Mouse (Mus musculus) inflammation-experienced regulatory T-cells, adult 6 months (primary cell): ENCODE data around the gene Scnm1. TPM values are rescaled to one million over a fixed set of nuclear protein-coding genes. Genes with fewer than 3 reads are reported as not detected.
"Not testable (repeated sequence)": the region's sequence is repeated elsewhere in the genome, so short reads cannot be mapped to it uniquely, and the experiment has no call there.

Experiments
- ATAC-seq: one replicate; pipeline ENCODE4 v1.8.0; 2017
- polyA plus RNA-seq, 3 experiments: library from polyadenylated mRNA; unstranded; fragments of 100-300 nt; shearing (Covaris generic); gene quantifications; one replicate each; pipeline ENCODE4 v1.2.1; 2017

Gene Scnm1
- polyA plus RNA-seq, 3 experiments from 2014 or later: 81.4 to 113 (median 106) TPM

DNA sequence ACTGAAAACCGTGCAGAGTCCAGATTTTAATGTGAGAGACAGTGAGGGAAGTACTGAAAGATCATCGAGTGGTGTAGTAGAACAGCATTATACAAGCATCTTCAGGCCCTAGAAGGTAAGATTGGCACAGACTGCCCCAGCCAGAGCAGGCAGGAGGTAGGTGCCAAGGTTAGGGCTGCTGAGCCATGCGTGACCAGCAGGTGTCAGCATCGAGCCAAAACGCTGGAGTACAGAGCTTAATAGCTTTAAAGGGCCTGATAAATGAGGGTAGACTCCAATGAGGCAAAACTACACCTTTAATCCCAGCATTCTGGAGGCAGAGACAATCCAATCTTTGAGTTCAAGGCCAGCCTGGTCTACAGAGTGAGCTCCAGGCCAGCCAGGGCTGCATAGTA lies 8.8 kb upstream of the Scnm1 start:
- peak; percentile 63 for ATAC-seq

DNA sequence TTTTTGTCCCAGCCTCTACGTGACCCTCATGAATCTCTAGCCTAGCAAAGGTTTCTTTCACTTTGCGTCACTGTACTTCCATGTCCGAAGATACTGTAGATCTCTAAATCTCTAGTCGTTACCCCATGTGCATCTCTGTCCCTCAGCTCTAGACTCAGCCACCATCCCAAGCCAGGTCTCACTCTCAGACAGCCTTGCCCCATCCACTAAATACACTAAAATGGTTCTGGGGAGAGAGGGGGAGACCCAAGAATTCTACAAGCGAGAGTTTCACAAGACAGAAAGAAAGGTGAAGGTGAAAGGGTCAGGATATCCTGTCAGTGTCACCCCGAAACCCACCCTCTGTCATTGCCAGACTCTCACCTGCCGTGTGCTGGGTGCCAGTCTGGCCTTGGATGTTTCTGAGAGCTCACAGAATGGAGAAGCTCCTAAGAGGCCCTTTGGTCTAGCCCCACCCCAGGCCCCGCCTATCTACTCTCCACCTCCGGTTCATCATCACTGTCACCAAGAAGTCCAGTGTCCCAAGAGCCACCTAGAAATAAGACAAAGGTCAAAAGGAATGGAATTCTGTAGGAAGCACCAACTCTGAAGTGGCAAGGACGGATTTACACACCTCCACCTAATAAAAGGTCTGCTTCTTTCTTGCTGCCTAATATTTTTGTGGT lies 8.3 kb upstream of the Scnm1 start, which contains the start of gene Tnfaip8l2:
Gene Tnfaip8l2 (minus strand): TSS at position 409 of the 665 bp plus-strand sequence.
- ATAC-seq: peak; percentile 39

DNA sequence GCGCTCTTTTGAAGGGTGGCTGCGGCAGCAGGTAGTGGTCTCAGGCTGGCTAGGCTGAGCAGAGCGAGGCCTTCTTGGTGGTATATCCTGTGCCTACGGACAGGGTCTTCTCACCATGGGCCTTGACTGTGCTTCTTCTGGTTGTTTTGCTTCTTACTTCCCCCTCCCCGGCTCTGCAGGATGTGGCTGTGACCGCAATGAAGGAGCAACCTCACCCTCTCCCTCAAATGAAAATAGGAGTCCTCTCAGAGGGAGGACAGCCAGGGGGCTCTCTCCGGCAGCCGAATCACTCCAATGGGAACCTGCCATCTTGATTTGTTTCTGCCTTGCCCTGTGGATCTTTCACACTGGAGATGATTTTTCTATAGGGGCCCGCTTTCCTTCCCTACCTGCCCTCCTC lies 7.7 kb upstream of the Scnm1 start:
- peak; percentile 93 for ATAC-seq

DNA sequence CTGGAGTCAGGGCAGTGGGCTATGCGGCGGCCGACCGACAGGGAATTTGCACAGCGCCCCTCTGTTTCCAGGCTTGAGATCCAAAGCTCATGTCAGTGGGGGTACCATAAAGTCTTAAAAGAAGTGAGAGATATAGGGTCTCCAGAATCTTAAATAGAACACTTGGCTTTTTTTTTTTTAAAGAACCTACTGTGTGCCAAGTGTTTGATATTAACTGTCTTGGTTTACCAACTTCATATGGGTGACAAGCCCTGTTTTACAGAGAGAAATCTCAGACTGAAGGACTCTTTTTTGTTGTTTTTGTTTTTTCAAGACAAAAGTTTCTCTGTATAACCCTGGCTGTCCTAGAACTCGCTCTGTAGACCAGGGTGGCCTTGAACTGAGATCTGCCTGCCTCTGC lies 7.0 kb upstream of the Scnm1 start:
- ATAC-seq: no peak

DNA sequence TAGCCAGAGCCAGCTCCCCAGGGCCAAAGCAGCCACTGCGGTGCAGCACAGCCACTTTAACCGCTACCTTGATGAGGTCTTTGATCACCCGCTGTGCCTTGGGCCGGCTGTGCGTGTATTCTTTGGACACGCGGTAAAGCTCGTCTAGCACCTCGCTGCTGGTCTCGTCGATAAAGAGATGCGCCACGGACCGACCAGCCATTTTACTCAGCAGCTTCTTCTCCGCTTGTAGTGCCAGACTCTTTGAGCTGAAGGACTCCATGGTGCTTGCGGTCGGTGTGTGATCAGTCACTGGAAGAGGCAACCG lies 6.4 kb upstream of the Scnm1 start:
- ATAC-seq: no peak

DNA sequence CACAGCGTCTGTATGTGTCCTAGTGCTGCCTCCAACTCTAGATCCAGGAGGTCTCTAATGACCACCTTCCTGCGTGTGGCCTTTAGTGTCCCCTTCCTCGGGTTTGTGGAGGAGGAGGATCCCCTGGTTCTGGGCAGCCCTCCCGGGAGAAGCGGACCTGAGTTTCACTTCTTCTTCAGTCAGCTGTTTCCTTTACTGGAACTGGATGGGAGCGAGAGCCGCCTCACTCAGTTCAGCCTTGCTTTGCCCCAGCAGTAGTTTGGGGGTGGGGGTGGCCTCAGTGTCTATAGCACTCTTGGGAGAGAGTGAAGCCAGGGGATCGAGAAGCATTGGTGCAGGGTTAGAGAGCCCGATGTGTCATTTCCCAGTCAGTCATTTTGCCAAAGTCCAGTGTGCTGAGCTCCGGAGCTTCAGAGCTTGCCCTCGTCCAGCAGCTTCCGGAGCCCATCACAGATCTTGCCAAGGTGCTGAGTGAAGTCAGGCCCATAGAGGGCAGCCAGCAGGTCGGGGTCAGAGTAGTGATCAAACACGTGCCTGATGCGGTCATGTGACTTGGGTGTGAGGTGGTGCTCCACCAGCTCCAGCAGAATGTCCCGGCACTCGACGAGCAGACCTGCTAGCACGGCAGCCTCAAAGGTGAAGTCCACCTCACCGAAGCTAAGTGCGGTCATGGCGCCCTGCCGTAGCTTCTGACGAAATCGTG lies 5.9 kb upstream of the Scnm1 start:
- no peak for ATAC-seq

DNA sequence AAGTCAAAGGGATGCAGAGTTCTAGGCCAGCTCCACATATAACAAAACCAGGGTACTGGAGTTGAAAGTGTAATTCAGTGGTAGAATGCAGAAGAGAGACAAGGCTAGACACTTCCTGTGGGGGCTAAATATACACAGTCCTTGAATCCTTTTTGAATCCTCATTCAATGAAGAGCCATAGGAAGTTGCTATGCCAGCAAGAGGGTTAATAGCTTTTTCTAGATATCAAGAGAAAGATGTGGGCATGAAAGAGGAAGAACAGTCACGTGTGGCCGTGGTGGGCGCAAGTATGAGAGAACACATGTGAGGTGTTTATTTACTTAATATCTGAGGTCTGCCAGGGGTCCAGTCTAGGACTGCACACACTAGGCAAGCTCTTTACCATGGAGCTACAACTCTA lies 2.5 kb upstream of the Scnm1 start:
- ATAC-seq: no peak

DNA sequence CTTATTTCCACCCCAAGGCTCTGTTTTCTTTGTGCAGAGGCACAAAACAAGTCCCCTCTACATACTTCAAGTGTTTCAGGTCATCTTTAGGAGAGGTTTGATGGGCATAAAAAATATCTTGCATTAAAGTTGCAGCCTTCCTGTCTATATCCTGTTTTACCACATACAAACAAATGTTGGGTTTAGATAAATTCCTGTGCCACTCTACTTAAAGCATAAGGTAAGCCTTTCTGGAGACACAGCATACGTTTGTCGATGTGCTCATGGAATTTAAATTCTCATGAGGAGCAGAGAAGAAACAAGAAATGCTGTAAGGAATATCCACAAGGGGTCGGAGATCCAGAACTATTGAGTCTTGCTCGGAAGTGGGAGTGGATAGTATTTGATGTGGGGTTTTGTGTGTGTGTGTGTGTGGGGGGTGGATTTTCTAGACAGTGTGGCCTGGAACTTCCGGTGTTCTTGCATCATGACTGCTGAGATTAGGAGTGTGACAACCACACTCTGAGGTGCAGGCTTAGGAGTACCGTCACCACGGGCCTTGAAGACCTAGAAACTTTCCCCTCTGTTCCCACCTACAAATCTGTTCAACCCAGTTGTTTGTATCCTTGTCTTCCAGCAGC lies 1.7 kb upstream of the Scnm1 start:
- peak; percentile 79 for ATAC-seq

DNA sequence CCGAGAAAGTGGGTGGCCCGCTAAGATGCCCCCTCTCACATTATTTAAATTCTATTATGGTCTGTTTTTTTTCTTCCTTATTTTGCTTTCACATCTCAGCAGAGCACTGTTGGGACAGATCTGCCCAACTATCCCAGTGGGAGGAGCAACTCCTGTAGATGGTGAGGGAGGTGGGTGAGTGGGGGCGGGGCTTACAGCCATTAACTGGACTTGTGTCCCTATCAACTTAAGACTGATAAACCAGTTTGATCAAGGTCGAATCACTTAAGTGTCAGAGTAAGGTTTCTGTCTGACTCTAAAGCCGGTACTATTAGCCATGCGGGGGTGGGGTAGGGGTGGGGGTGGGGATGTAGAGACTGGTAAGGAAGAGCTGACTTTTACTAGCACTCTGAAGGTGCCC lies 1.2 kb upstream of the Scnm1 start:
- no peak for ATAC-seq

DNA sequence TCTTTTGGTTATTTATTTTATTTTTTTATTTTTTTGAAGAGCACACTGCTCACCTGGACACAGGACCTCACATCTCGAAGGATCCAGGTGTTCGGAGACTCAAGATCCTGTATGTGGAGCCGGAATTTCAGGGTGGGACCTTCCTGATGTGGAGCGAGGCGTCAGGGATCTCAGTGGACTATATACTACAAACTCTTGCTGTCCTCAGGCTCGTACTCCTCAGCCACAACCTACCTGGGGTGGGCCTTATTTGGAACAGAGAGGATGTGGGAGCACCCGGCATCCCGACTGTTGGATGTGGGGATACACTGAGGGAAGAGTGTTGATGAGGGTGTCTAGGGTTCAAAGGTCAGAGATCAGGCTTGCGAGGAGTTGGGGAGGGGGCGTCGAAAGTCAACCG lies 322 bp upstream of the Scnm1 start:
- peak; percentile 1 for ATAC-seq

DNA sequence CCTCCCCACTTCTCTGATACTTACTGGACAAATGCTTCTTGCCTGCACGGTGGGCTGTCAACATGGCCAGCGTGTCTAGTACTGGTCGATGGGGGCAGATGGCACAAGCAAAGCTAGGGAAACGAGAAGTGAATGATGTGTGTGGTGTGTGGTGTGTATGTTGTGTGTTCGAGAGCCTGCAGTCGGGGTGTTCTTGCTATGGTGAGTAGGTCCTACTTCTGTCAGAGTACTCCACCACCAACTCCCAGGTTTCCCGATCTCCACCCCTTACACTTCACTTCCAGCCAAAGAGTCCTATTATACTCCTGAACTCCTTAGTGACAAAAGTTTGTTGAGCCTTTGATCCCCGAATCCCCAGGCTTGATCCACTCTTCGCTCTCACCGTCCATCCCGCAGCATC lies 635 bp downstream of the Scnm1 start:
- no peak for ATAC-seq

DNA sequence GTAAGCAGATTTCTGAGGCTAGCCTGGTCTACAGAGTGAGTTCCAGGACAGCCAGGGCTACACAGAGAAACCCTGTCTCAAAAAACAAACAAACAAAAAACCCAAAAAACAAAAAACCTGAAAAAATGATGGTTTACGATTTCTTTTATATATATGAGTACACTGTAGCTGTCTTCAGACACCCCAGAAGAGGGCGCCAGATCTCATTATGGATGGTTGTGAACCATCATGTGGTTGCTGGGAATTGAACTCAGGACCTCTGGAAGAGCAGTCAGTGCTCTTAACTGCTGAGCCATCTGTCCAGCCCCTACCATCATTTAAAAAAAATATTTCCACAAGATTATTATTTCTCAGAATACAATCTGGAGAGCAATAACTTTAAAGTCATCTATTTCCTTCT lies 1.4 kb downstream of the Scnm1 start:
- ATAC-seq: not testable (repeated sequence)

DNA sequence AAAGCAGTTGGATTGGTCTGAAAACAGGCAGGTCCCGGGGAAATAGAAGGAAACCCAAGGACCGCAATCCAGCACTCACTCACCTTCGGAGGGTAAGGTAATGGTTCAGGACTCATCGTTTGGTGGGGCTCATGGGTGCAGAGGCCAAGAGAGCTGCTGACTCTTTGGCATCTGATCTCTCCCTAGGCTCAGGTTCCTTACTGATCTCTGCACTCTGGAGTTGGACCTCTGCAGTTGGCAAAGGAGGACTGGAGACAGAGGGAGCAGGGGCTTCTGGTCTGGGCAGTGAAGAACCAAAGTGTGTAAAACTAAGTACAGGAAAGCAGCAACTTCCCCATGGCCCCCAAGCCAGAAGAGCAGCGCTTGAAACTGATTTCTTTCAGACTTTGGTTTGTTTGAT lies 3.7 kb downstream of the Scnm1 start:
- ATAC-seq: no peak

DNA sequence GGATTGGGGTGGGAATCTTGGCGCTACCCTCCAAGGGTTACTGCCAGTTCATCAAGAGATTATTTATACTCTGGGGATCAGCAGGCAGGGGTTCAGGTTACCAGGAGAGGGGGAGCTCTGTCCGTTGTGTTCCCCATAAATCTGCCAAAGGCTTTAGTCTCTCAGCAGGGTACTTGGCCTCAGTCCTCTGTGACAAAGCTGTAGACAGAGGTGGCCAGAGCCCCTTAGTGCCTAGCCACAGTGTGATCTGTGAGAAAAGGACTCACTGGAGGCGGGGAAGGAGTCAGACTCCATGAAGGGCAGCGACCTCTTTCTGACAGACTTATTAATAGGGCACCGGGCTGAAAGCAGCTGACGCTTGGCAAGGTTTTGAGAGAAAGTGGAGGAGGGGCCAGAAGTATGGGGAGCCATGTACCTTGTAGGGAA lies 4.6 kb downstream of the Scnm1 start:
- ATAC-seq: no peak

DNA sequence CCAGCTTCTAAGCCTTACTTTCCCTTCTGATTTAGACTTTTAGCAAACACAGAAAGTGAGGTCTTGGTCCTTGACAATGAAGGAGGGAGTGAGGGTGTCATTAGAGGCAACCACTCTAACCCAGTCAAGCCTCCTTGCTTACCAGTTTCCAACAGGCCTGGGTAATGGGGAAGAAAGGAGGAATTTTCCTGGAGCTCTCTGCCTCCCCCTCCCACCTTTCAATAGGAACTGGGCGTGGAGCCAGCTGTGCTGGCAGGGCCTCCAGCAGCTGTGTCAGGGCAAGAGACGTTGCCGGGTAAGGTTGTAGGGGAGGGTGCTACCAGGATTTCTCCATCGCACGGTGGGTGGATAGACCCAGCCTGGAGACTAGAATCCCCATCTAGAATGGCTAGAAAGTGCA lies 8.8 kb downstream of the Scnm1 start:
- ATAC-seq: no peak

DNA sequence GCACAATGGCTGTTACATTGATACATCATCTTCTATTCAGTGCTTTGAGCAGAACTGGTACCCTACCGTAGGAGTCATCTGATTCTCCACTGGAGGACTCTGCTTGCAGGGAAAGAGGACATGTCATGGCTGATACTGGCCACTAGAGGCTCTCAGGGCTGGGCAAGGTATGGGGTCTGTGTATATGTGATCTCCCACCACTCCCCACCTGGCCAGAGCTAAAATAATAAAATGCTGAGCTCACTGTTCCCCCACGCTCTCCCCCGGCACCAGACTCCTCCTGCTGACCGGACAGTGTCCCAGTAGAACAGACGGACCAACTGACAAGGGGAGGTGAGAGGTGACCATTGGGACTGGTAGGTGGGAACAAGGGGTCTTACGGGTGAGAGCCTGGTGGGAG lies 9.6 kb downstream of the Scnm1 start, which contains the start of gene Tmod4:
Gene Tmod4 (plus strand): TSS at position 231 of the 400 bp plus-strand sequence.
- peak; percentile 61 for ATAC-seq

DNA sequence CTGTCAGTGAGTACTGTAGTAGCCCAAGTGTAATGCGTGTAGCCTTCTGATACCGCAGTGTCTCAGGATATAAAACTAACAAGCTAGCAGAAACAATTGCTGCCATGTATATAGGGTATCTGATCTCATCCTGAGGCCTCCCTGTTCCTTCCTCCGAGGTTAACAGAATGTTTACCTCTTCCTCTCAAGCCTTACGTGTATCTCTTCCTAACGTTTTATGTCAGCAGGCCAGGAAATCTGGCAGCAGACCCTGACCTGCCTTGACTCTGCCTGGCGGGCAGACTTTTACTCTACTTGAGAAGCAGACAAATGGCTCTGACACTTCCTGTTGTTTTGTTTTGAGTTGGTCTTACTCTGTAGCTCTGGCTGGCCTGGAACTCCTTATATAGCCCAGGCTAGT lies 12.2 kb downstream of the Scnm1 start:
- no peak for ATAC-seq

DNA sequence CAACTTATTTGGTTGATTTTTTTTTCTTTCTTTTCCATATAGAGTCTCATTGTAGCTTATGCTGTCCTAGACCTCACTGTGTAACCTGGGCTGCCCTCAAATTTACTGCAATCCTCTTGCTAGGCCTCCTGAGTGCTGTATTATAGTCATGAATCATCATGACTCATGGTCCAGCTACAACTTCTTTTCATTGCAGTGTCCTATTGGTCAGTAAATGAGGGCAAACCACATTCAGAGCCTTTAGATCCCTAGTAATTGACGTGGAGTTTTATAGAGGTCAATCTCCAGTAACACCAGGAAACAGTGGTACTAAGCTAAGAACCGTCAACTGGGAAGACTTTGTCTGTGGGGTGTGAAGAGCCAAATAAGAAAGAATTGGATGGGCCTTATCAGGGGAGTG lies 16.1 kb downstream of the Scnm1 start:
- ATAC-seq: no peak

DNA sequence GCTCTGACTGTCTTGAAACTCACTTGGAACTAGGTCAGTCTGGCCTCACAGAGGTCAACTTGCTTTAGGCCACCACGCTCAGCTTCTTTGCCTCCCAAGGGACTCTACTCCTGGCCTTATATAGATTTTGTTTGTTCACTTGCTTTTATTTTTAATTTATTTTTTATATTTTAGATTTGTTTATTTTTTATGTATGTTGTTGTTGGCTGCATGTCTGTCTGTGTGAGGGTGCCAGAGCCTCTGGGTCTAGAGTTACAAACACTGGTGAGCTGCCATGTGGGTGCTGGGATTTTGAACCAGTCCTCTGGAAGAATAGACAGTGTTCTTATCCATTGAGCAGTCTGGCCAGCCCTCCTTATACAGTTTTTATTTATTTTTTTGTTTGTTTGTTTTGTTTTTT lies 21.1 kb downstream of the Scnm1 start:
- ATAC-seq: no peak

DNA sequence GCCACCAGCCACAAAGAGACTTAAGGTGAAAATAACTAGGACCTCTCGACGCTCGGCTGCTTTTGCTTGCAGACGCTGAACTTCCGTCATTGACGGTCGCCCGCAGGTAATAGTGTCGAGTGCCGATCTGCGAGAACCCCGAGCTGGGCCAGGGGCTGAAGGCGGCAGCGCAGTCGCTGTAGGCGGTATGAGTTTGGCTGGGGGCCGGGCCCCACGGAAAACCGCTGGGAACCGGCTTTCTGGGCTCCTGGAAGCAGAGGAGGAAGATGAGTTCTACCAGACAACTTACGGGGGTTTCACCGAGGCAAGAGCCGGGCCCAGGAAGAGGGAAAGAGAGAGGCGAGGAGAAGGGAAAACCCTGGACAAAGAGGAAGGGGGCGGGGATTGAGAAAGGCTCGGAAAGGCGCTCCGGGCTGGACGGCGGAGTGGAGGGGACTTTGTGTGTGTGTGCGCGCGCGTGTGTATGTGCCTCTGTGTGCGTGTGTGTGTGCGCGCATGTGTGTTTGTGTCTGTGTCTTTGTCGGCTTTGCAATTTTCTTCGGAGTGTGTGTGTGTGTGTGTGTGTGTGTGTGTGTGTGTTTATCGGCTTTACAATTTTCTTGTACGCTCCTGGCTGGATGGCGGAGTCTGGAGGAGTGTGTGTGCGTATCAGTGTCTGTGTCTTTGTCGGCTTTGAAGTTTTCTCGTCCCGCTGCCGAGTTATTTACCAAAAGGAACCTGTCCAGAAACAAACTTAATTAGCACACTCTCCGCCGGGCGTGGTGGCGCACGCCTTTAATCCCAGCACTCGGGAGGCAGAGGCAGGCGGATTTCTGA lies 22.7 kb downstream of the Scnm1 start, which contains the start of gene Vps72:
Gene Vps72 (plus strand): TSS at position 112 of the 816 bp plus-strand sequence.
- ATAC-seq: peak; percentile 81

DNA sequence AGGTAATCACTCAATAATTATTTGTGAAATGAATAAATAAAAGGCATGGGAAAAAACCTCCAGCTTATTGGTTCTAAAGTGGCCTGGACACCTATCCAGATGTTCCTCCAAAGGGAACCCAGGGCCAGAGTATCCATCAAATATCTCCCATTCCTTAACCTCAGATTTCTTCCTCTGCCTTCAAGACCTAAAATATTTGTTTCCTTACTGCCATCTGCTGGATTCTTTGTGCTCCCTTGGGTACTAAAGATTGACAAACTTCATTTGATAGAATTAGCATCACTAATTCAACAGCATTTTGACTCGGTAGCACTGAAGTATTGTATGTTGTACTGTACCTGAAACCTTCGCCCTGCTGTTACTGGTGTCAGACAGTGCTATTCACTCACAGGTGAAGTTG lies 25.9 kb downstream of the Scnm1 start:
- no peak for ATAC-seq

DNA sequence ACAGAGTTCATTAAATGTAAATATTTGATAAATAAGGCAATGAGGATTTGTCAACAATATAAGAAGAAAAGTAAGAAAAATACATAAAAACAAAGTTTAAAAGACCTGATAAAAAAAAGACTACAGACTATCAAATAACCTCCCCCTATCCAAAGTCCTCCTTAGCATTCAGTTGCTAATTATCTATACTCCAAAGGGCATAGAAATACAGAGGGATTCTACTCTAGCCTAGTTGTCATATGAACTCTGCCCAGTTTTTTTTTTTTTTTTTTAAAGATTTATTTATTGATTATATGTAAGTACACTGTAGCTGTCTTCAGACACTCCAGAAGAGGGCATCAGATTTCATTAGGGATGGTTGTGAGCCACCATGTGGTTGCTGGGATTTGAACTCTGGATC lies 26.5 kb downstream of the Scnm1 start:
- ATAC-seq: not testable (repeated sequence)
